Mouse (Mus musculus) midbrain, embryonic 14.5 days (tissue): ENCODE measurements around the gene H6pd. TPM values are rescaled to one million over a fixed set of nuclear protein-coding genes. Genes with fewer than 3 reads are reported as not detected.

ENCODE experiments used
- ATAC-seq: fragments of 200-750 bp; cut with Nextera tagmentation; 2 replicates; pipeline ENCODE4 v1.8.0; 2017; ENCODE audit warnings: moderate number of reproducible peaks, moderate library complexity; ENCODE audit not compliant: low FRiP score, low TSS enrichment
- DNase-seq: peaks from one replicate; pipeline ENCODE4 v3.0.0-alpha.2; 2015
- H3K27ac ChIP-seq: fragments of 300-500 bp; sonication (generic); replicated peaks from 2 replicates; pipeline ENCODE4 v1.5.1; 2014; ENCODE audit warnings: mild to moderate bottlenecking, low read depth, low read length, moderate library complexity
- H3K27me3 ChIP-seq: fragments of 300-500 bp; sonication (generic); 2 replicates; pipeline ENCODE4 v1.6.1; 2014; ENCODE audit warnings: low read length, control low read depth, mixed read lengths; ENCODE audit not compliant: control insufficient read depth, insufficient read depth
- H3K36me3 ChIP-seq: fragments of 300-500 bp; sonication (generic); 2 replicates; pipeline ENCODE4 v1.6.1; 2014; ENCODE audit warnings: low read length, control low read depth; ENCODE audit not compliant: control insufficient read depth, insufficient read depth
- H3K4me1 ChIP-seq: fragments of 300-500 bp; sonication (generic); 2 replicates; pipeline ENCODE4 v1.6.1; 2014; ENCODE audit warnings: mild to moderate bottlenecking, antibody characterized with exemption, low read length, control low read depth; ENCODE audit not compliant: control insufficient read depth, insufficient read depth
- H3K4me2 ChIP-seq: fragments of 300-500 bp; sonication (generic); 2 replicates; pipeline ENCODE4 v1.6.1; 2014; ENCODE audit warnings: mild to moderate bottlenecking, low read length, moderate library complexity
- H3K4me3 ChIP-seq: fragments of 300-500 bp; sonication (generic); replicated peaks from 2 replicates; pipeline ENCODE4 v1.5.1; 2014; ENCODE audit warnings: low read depth, low read length
- H3K9ac ChIP-seq: fragments of 300-500 bp; sonication (generic); replicated peaks from 2 replicates; pipeline ENCODE4 v1.6.1; 2014; ENCODE audit warnings: mild to moderate bottlenecking, low read length, moderate library complexity
- H3K9me3 ChIP-seq: fragments of 300-500 bp; sonication (generic); 2 replicates; pipeline ENCODE4 v1.6.1; 2016; ENCODE audit warnings: low read length, control low read depth, mixed read lengths; ENCODE audit not compliant: control insufficient read depth
- WGBS: fragments of 180-500 bp; shearing (Covaris S2); extraction: QIAGEN DNeasy Blood & Tissue Kit; methylation state at CpG from one replicate; pipeline ENCODE4 v1.1.7; 2014; 5-methylcytosine and 5-hydroxymethylcytosine counted together
- polyA plus RNA-seq: library from polyadenylated mRNA; unstranded; fragments of >200 nt; fragmentation: Nextera tagmentation; extraction: Ambion mirVana; gene quantifications from 2 replicates; pipeline ENCODE4 v1.2.1, GENCODE M21; 2014

H6pd gene
- polyA plus RNA-seq, 1 experiment from 2014 or later = 1.7 TPM

GRCm38 (mm10) chr4:149965242-149965641 lies 43.6 kb downstream of the H6pd start:
- Histone ChIP-seq H3K9me3 (no peaks in the 10 kb centered on the region), H3K27me3 (no peaks in the 10 kb centered on the region), H3K4me1 (no peaks in the 10 kb centered on the region), H3K27ac (no peak overlapping the region), H3K9ac (no peak overlapping the region), H3K4me2 (no peak overlapping the region), H3K4me3 (no peak overlapping the region), H3K36me3 (no peaks in the 10 kb centered on the region)
- no peak for ATAC-seq
- 78% methylated on average over 6 of the region's 6 CpGs for WGBS
- no peak for DNase-seq

- no peak overlapping the region for H3K4me3 ChIP-seq
- no peaks in the 10 kb centered on the region for H3K36me3 ChIP-seq
- no peak overlapping the region for H3K9ac ChIP-seq
- no peak overlapping the region for H3K27ac ChIP-seq
- DNase-seq (no peak), ATAC-seq (no peak)
- H3K9me3 ChIP-seq = no peaks in the 10 kb centered on the region
- 73% methylated on average over 3 of the region's 3 CpGs for WGBS
- no peaks in the 10 kb centered on the region for H3K4me1 ChIP-seq
- no peak overlapping the region for H3K4me2 ChIP-seq
- no peaks in the 10 kb centered on the region for H3K27me3 ChIP-seq
Measured at GRCm38 (mm10) chr4:149964770-149965169, 44.1 kb downstream of the H6pd start.

- no peak overlapping the region for H3K9ac ChIP-seq
- WGBS = 75% methylated on average over 8 of the region's 8 CpGs
- H3K9me3 ChIP-seq = no peaks in the 10 kb centered on the region
- DNase-seq = no peak
- H3K4me1 ChIP-seq = no peaks in the 10 kb centered on the region
- no peak overlapping the region for H3K27ac ChIP-seq
- H3K27me3 ChIP-seq = no peaks in the 10 kb centered on the region
- ATAC-seq = no peak
- no peaks in the 10 kb centered on the region for H3K36me3 ChIP-seq
- no peak overlapping the region for H3K4me2 ChIP-seq
- no peak overlapping the region for H3K4me3 ChIP-seq
Measured at GRCm38 (mm10) chr4:149964285-149964684, 44.5 kb downstream of the H6pd start.

GRCm38 (mm10) chr4:149960391-149960790 lies 48.4 kb downstream of the H6pd start:
- ATAC-seq = no peak
- Histone ChIP-seq H3K27me3 (peaks cover 22% of the 10 kb centered on the region; the same call in 1 of the 2 replicates), H3K36me3 (no peaks in the 10 kb centered on the region), H3K4me1 (no peaks in the 10 kb centered on the region), H3K4me2 (no peak overlapping the region), H3K9ac (no peak overlapping the region), H3K9me3 (no peaks in the 10 kb centered on the region), H3K4me3 (no peak overlapping the region), H3K27ac (no peak overlapping the region)
- DNase-seq = no peak
- WGBS = 91% methylated on average over 7 of the region's 7 CpGs

GRCm38 (mm10) chr4:149959816-149960215 lies 49.0 kb downstream of the H6pd start:
- H3K4me1 ChIP-seq = no peaks in the 10 kb centered on the region
- ATAC-seq = no peak
- H3K36me3 ChIP-seq = no peaks in the 10 kb centered on the region
- H3K9ac ChIP-seq = no peak overlapping the region
- no peak overlapping the region for H3K4me2 ChIP-seq
- no peaks in the 10 kb centered on the region for H3K9me3 ChIP-seq
- no peak for DNase-seq
- WGBS = 42% methylated on average over 10 of the region's 10 CpGs
- no peak overlapping the region for H3K4me3 ChIP-seq
- H3K27me3 ChIP-seq = peaks cover 28% of the 10 kb centered on the region; the same call in 1 of the 2 replicates
- no peak overlapping the region for H3K27ac ChIP-seq

- 5% methylated on average over 5 of the region's 5 CpGs for WGBS
- Histone ChIP-seq H3K9ac (no peak overlapping the region), H3K4me1 (peaks cover 9% of the 10 kb centered on the region; the same call in 1 of the 2 replicates), H3K27me3 (peaks cover 36% of the 10 kb centered on the region; the same call in 1 of the 2 replicates), H3K4me3 (no peak overlapping the region), H3K4me2 (no peak overlapping the region), H3K36me3 (no peaks in the 10 kb centered on the region), H3K27ac (no peak overlapping the region), H3K9me3 (no peaks in the 10 kb centered on the region)
- peak; percentile 92 for DNase-seq
- ATAC-seq = no peak
Measured at GRCm38 (mm10) chr4:149958566-149958965, 50.3 kb downstream of the H6pd start.

GRCm38 (mm10) chr4:149956048-149956447 lies 52.8 kb downstream of the H6pd start:
- no peaks in the 10 kb centered on the region for H3K36me3 ChIP-seq
- no peaks in the 10 kb centered on the region for H3K9me3 ChIP-seq
- DNase-seq = no peak
- WGBS = 47% methylated on average over 13 of the region's 13 CpGs
- no peak overlapping the region for H3K9ac ChIP-seq
- no peak for ATAC-seq
- H3K27me3 ChIP-seq = peaks cover 52% of the 10 kb centered on the region
- no peak overlapping the region for H3K27ac ChIP-seq
- H3K4me2 ChIP-seq = no peak overlapping the region
- no peak overlapping the region for H3K4me3 ChIP-seq
- peaks cover 9% of the 10 kb centered on the region; the same call in 1 of the 2 replicates for H3K4me1 ChIP-seq

- Histone ChIP-seq H3K9me3 (no peaks in the 10 kb centered on the region), H3K9ac (no peak overlapping the region), H3K4me2 (peak overlapping the region; percentile 99), H3K4me1 (peaks cover 9% of the 10 kb centered on the region; the same call in 1 of the 2 replicates), H3K27me3 (peaks cover 52% of the 10 kb centered on the region), H3K4me3 (no peak overlapping the region), H3K36me3 (no peaks in the 10 kb centered on the region), H3K27ac (no peak overlapping the region)
- WGBS = 15% methylated on average over 15 of the region's 15 CpGs
- ATAC-seq = no peak
- no peak for DNase-seq
Measured at GRCm38 (mm10) chr4:149955631-149956030, 53.2 kb downstream of the H6pd start.

- no peak within 1 kb of the TSS for H3K27ac ChIP-seq
- H3K36me3 ChIP-seq = no peaks in the 10 kb centered on the region
- peaks cover 52% of the 10 kb centered on the region for H3K27me3 ChIP-seq
- DNase-seq = peak; percentile 89
- H3K9ac ChIP-seq = peak within 1 kb of the TSS; percentile 57
- peak; percentile 88 for ATAC-seq
- no peaks in the 10 kb centered on the region for H3K9me3 ChIP-seq
- H3K4me1 ChIP-seq = peaks cover 9% of the 10 kb centered on the region; the same call in 1 of the 2 replicates
- H3K4me2 ChIP-seq = peak within 1 kb of the TSS; percentile 99
- peak within 1 kb of the TSS; percentile 55 for H3K4me3 ChIP-seq
- under 1% methylated on average over 50 of the region's 51 CpGs for WGBS
Measured at GRCm38 (mm10) chr4:149954893-149955439, 53.9 kb downstream of the H6pd start, which contains the start of gene Spsb1. Gene Spsb1 (minus strand): TSS chr4:149955043.
